Mouse (Mus musculus) forebrain, embryonic 11.5 days (tissue): ENCODE results near the gene Atp5l. TPM values are rescaled to one million over a fixed set of nuclear protein-coding genes. Genes with fewer than 3 reads are reported as not detected.

Source experiments
- ATAC-seq: fragments of 200-750 bp; cut with Nextera tagmentation; replicated peaks from 2 replicates; pipeline ENCODE4 v1.8.0; 2017; ENCODE audit warnings: moderate TSS enrichment; ENCODE audit not compliant: low FRiP score
- DNase-seq: peaks from one replicate; pipeline ENCODE4 v3.0.0-alpha.2; 2017; ENCODE audit warnings: low spot score
- H3K27ac ChIP-seq: fragments of 300-500 bp; sonication (generic); 2 replicates; pipeline ENCODE4 v1.5.1; 2014; ENCODE audit warnings: low read depth, low read length
- H3K27me3 ChIP-seq: fragments of 300-500 bp; sonication (generic); 2 replicates; pipeline ENCODE4 v1.6.1; 2014; ENCODE audit warnings: mild to moderate bottlenecking, low read length, mixed read lengths; ENCODE audit not compliant: control insufficient read depth, insufficient read depth
- H3K36me3 ChIP-seq: fragments of 300-500 bp; sonication (generic); 2 replicates; pipeline ENCODE4 v1.6.1; 2014; ENCODE audit warnings: mild to moderate bottlenecking, low read length, moderate library complexity, mixed read lengths; ENCODE audit not compliant: control insufficient read depth, insufficient read depth
- H3K4me1 ChIP-seq: fragments of 300-500 bp; sonication (generic); replicated peaks from 2 replicates; pipeline ENCODE4 v1.6.1; 2014; ENCODE audit warnings: low read length, mixed read lengths; ENCODE audit not compliant: control insufficient read depth, insufficient read depth
- H3K4me2 ChIP-seq: fragments of 300-500 bp; sonication (generic); 2 replicates; pipeline ENCODE4 v1.6.1; 2014; ENCODE audit warnings: low read depth, mild to moderate bottlenecking, low read length, moderate library complexity, mixed read lengths; ENCODE audit not compliant: severe bottlenecking
- H3K4me3 ChIP-seq: fragments of 300-500 bp; sonication (generic); 2 replicates; pipeline ENCODE4 v1.5.1; 2014; ENCODE audit warnings: low read depth, low read length
- H3K9ac ChIP-seq: fragments of 300-500 bp; sonication (generic); 2 replicates; pipeline ENCODE4 v1.6.1; 2014; ENCODE audit warnings: low read length
- H3K9me3 ChIP-seq: fragments of 300-500 bp; sonication (generic); 2 replicates; pipeline ENCODE4 v1.6.1; 2016; ENCODE audit warnings: low read length, mixed read lengths; ENCODE audit not compliant: control insufficient read depth
- WGBS: fragments of 180-500 bp; shearing (Covaris S2); extraction: QIAGEN DNeasy Blood & Tissue Kit; methylation state at CpG from one replicate; pipeline ENCODE4 v1.1.7; 2014; 5-methylcytosine and 5-hydroxymethylcytosine counted together
- polyA plus RNA-seq: library from polyadenylated mRNA; unstranded; fragments of >200 nt; fragmentation: Nextera tagmentation; extraction: Ambion mirVana; gene quantifications from 2 replicates; pipeline ENCODE4 v1.2.1, GENCODE M21; 2014

The Atp5l gene
- polyA plus RNA-seq, 1 experiment from 2014 or later: 546 TPM

DNA sequence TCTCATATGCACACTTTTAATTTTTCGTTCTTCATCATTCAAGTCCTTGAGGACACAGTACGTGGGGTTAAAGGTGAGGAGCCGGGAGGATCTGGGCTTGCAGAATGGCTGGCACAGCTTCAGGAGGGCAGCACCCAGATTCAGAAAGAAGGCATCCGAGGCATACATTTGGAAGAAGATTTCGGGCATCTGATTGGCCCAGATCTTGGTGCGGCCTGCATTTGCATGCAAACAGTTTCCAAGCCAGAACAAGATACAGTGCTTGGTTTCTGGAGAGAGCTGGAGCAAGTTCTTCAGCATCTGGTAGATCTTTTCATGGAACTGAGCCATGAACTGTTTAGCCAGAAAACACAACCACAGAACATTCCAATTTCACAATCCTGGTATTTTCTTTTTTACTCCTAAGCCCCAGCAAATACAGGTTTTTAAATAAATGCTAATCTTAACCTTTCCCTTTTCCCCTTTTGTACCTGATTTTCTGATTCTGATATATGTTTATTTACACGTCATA, 25.7 kb upstream of the Atp5l start:
- H3K36me3 ChIP-seq: no peaks in the 10 kb centered on the region; the same call in none of the 2 replicates
- H3K4me3 ChIP-seq: no peak overlapping the region
- DNase-seq (no peak), ATAC-seq (no peak)
- H3K4me2 ChIP-seq: no peak overlapping the region
- WGBS: 89% methylated on average over 7 of the region's 7 CpGs
- H3K4me1 ChIP-seq: no peaks in the 10 kb centered on the region
- no peaks in the 10 kb centered on the region for H3K9me3 ChIP-seq
- no peaks in the 10 kb centered on the region for H3K27me3 ChIP-seq
- H3K27ac ChIP-seq: no peak overlapping the region
- no peak overlapping the region for H3K9ac ChIP-seq

DNA sequence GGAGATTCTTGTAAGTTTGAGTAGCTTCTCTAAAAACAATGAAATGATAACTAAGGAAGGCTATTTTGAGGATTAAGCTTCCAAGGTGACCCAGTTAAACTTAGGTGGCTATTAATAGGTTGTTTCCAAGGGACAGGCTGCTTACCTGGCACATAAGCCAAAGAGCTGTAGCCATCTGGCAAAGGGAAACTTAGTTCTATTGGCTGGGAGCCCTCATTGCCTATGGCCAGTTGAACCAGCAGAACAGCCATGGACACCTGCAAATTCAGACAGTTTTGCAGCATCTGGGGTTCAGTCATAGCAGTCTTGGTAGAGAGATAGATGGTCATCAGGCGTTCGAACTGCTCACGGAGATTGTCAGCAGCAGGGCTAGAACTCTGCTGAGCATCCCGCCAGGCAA, 21.9 kb upstream of the Atp5l start:
- Histone ChIP-seq H3K27me3 (no peaks in the 10 kb centered on the region), H3K4me3 (no peak overlapping the region), H3K9me3 (no peaks in the 10 kb centered on the region), H3K4me2 (no peak overlapping the region), H3K36me3 (no peaks in the 10 kb centered on the region; the same call in 1 of the 2 replicates), H3K4me1 (no peaks in the 10 kb centered on the region), H3K9ac (no peak overlapping the region), H3K27ac (no peak overlapping the region)
- DNase-seq (no peak), ATAC-seq (no peak)
- WGBS: 95% methylated on average over 4 of the region's 4 CpGs

- WGBS: 95% methylated on average over 4 of the region's 4 CpGs
- H3K4me2 ChIP-seq: no peak overlapping the region
- ATAC-seq (no peak), DNase-seq (no peak)
- H3K27me3 ChIP-seq: no peaks in the 10 kb centered on the region
- H3K4me1 ChIP-seq: no peaks in the 10 kb centered on the region
- no peak overlapping the region for H3K27ac ChIP-seq
- no peak overlapping the region for H3K4me3 ChIP-seq
- no peaks in the 10 kb centered on the region; the same call in 1 of the 2 replicates for H3K36me3 ChIP-seq
- H3K9me3 ChIP-seq: no peaks in the 10 kb centered on the region
- H3K9ac ChIP-seq: no peak overlapping the region
These were observed 21.2 kb upstream of the Atp5l start for GRCm38 (mm10) chr9:44941756-44942155.

GRCm38 (mm10) chr9:44921543-44921942, 1.0 kb upstream of the Atp5l start:
- 55% methylated on average over 2 of the region's 2 CpGs for WGBS
- no peaks in the 10 kb centered on the region for H3K9me3 ChIP-seq

DNA sequence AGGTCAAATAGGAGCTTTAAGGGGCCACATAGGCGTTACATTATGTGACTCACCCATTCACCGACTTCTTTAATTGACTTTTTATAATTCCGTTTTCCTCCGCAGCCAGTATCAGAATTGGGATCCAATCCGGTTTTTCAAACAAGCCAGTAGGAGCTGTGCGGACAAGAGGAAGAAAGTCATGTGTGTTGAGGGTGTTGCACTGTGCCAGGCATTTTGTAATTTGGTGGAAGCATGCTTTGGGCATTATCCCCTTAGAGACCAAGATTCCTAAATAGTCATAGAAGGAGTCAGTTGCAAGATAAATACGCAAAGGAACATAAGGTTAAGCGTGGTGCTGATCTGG, 554 bp upstream of the Atp5l start:
- peak; percentile 87; the same call in 1 of the 2 replicates for ATAC-seq
- H3K27ac ChIP-seq: peak overlapping the region; percentile 80; the same call in 1 of the 2 replicates
- 2% methylated on average over 8 of the region's 8 CpGs for whole genome bisulfite sequencing

More at GRCm38 (mm10) chr9:44921543-44921942, 1.0 kb upstream of the Atp5l start:
- peak overlapping the region; percentile 94; the same call in 1 of the 2 replicates for H3K4me3 ChIP-seq
- no peak overlapping the region; the same call in 1 of the 2 replicates for H3K9ac ChIP-seq
- no peak overlapping the region for H3K27ac ChIP-seq
- peak overlapping the region; percentile 94 for H3K4me2 ChIP-seq
- H3K36me3 ChIP-seq: no peaks in the 10 kb centered on the region
- no peaks in the 10 kb centered on the region for H3K27me3 ChIP-seq
- no peak for DNase-seq
- no peak for ATAC-seq
- H3K4me1 ChIP-seq: no peaks in the 10 kb centered on the region

DNA sequence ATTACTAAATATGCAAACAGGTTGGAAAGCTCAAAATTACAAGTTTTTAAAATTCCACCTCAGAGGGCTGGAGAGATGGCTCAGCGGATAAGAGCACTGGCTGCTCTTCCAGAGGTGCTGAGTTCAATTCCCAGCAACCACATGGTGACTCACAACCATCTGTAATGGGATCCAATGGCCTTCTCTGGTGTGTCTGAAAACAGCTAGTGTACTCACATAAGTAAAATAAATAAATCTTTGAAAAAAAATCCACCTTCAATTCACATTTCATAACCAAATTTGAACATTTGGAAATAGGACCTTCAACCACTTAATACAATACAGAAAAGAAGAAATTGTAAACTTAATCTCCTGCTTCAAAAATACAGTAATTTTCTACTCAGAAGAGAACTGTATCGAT, 936 bp downstream of the Atp5l start:
- WGBS: 48% methylated on average over 2 of the region's 2 CpGs
- H3K4me2 ChIP-seq: peak overlapping the region; percentile 94
- no peak for DNase-seq
- H3K27me3 ChIP-seq: no peaks in the 10 kb centered on the region
- H3K9me3 ChIP-seq: no peaks in the 10 kb centered on the region
- H3K4me1 ChIP-seq: 0 out of 2 replicates have a peak, but pooled peaks cover 2% of the 10 kb centered on the region
- H3K27ac ChIP-seq: no peak overlapping the region
- peak overlapping the region; percentile 82 for H3K9ac ChIP-seq
- ATAC-seq: no peak
- peak overlapping the region; percentile 94 for H3K4me3 ChIP-seq
- H3K36me3 ChIP-seq: no peaks in the 10 kb centered on the region

More for the DNA sequence above, 554 bp upstream of the Atp5l start:
- no peak for DNase-seq
- H3K9ac ChIP-seq: peak overlapping the region; percentile 82
- no peaks in the 10 kb centered on the region for H3K36me3 ChIP-seq
- no peaks in the 10 kb centered on the region for H3K27me3 ChIP-seq
- H3K9me3 ChIP-seq: no peaks in the 10 kb centered on the region
- H3K4me2 ChIP-seq: peak overlapping the region; percentile 94
- H3K4me1 ChIP-seq: no peaks in the 10 kb centered on the region
- H3K4me3 ChIP-seq: peak overlapping the region; percentile 94

DNA sequence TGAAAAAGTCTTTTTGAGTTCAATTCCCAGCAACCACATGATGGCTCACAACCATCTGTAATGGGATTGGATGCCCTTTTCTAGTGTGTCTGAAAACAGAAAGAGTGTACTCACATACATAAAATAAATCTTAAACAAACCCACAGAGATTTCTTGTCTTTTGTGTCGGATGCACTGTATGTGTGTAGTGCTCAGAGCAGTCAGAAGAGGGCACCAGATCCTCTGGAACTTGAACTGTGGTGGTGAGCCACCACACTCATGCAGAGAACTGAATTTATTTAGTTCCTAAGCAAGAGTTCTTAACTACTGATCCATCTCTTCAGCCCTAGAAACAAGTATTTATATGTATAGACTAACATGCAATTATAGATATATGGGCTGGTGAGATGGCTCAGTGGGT, 4.3 kb downstream of the Atp5l start:
- Histone ChIP-seq H3K27me3 (no peaks in the 10 kb centered on the region), H3K9me3 (no peaks in the 10 kb centered on the region), H3K9ac (no peak overlapping the region), H3K27ac (no peak overlapping the region), H3K4me2 (no peak overlapping the region), H3K4me3 (no peak overlapping the region), H3K4me1 (0 out of 2 replicates have a peak, but pooled peaks cover 2% of the 10 kb centered on the region), H3K36me3 (no peaks in the 10 kb centered on the region)
- ATAC-seq (no peak), DNase-seq (peak; percentile 61)
- WGBS: 63% methylated on average over 1 of the region's 1 CpGs

DNA sequence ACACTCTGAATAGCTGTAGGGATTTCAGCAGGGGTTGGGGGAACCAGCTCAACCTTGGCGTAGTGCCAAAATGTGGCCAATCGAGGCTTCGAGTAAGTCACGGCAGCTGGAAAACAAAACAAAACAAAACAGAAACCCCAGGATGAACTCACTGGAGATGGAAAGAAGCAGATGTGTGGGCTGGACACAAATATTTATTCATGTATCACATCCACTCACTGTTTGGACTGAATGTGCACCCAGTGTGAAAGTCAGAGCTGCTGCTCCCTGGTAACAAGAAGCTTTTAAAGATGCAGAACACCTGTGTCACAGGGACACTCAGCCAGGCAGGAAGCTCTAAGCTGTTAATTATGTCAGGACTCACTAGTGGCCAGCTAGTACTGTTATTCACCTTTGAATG, 5.8 kb downstream of the Atp5l start:
- WGBS: 62% methylated on average over 4 of the region's 4 CpGs
- DNase-seq: no peak
- Histone ChIP-seq H3K36me3 (no peaks in the 10 kb centered on the region), H3K4me2 (no peak overlapping the region), H3K27me3 (no peaks in the 10 kb centered on the region), H3K4me1 (0 out of 2 replicates have a peak, but pooled peaks cover 2% of the 10 kb centered on the region), H3K27ac (no peak overlapping the region), H3K9me3 (no peaks in the 10 kb centered on the region), H3K4me3 (no peak overlapping the region), H3K9ac (no peak overlapping the region)
- ATAC-seq: no peak

- H3K9me3 ChIP-seq: no peaks in the 10 kb centered on the region
- H3K4me1 ChIP-seq: 0 out of 2 replicates have a peak, but pooled peaks cover 2% of the 10 kb centered on the region
- DNase-seq: no peak
- no peak for ATAC-seq
- no peaks in the 10 kb centered on the region for H3K36me3 ChIP-seq
- no peak overlapping the region for H3K9ac ChIP-seq
- H3K27ac ChIP-seq: no peak overlapping the region
- 94% methylated on average over 4 of the region's 4 CpGs for WGBS
- no peak overlapping the region for H3K4me3 ChIP-seq
- no peak overlapping the region for H3K4me2 ChIP-seq
- H3K27me3 ChIP-seq: no peaks in the 10 kb centered on the region
These were observed 9.2 kb downstream of the Atp5l start for GRCm38 (mm10) chr9:44911365-44911764.
